Mouse (Mus musculus) CH12.LX (cell line): Measurements from ENCODE around the gene Crp. TPM values are rescaled to one million over a fixed set of nuclear protein-coding genes. Genes with fewer than 3 reads are reported as not detected.

Source experiments
- DNase-seq: peaks from one replicate; pipeline ENCODE4 v3.0.0-alpha.2; 2013; ENCODE audit errors: extremely low read depth
- H3K27ac ChIP-seq: 2 replicates; pipeline ENCODE4 v1.5.1; 2012; ENCODE audit warnings: low read depth, mild to moderate bottlenecking, control low read depth, moderate library complexity; ENCODE audit not compliant: insufficient read depth
- H3K27me3 ChIP-seq: replicated peaks from 2 replicates; pipeline ENCODE3; 2012; ENCODE audit warnings: inconsistent platforms
- H3K36me3 ChIP-seq, 2 experiments: replicated peaks in 1 of 2; 2 replicates each; pipeline versions ENCODE3 to v1.6.1; 2012; ENCODE audit warnings: inconsistent platforms in 1 of 2, low read length in 1 of 2, mild to moderate bottlenecking in 1 of 2, mixed read lengths in 1 of 2, moderate library complexity in 1 of 2; ENCODE audit not compliant: control insufficient read depth in 1 of 2, insufficient read depth in 1 of 2
- H3K4me1 ChIP-seq, 2 experiments: 2 replicates each; pipeline ENCODE4 v1.6.1; 2012; ENCODE audit warnings: inconsistent platforms in 1 of 2, moderate library complexity in 1 of 2; ENCODE audit not compliant: insufficient read depth in 2 of 2, control insufficient read depth in 1 of 2
- H3K4me2 ChIP-seq: 2 replicates; pipeline ENCODE4 v1.6.1; 2012; ENCODE audit warnings: low read depth, mild to moderate bottlenecking, control low read depth; ENCODE audit not compliant: poor library complexity, insufficient read depth, severe bottlenecking
- H3K4me3 ChIP-seq, 3 experiments: fragments of 150-350 bp in 1 of 3; sonication (generic) in 1 of 3; replicated peaks in 1 of 3; 2 replicates each; pipeline versions ENCODE3 to v1.5.1; 2011 to 2012; ENCODE audit warnings: low read depth in 2 of 3, low read length in 2 of 3, mild to moderate bottlenecking in 2 of 3, moderate library complexity in 2 of 3, control low read depth in 1 of 3, improper control_type of control experiment in 1 of 3, inconsistent platforms in 1 of 3, mixed read lengths in 1 of 3; ENCODE audit not compliant: poor library complexity in 1 of 3
- H3K79me2 ChIP-seq: replicated peaks from 2 replicates; pipeline ENCODE4 v1.6.1; 2012; ENCODE audit warnings: mild to moderate bottlenecking, moderate library complexity; ENCODE audit not compliant: control insufficient read depth, poor library complexity, insufficient read depth, severe bottlenecking; ENCODE audit errors: extremely low read depth
- H3K9ac ChIP-seq: 2 replicates; pipeline ENCODE4 v1.6.1; 2012; ENCODE audit warnings: low read depth, mild to moderate bottlenecking, control low read depth, moderate library complexity; ENCODE audit not compliant: insufficient read depth
- H3K9me3 ChIP-seq: replicated peaks from 2 replicates; pipeline ENCODE3; 2012; ENCODE audit warnings: low read length, inconsistent platforms, mixed read lengths
- BHLHE40 ChIP-seq: IDR thresholded peaks from 2 replicates; pipeline ENCODE4 v1.6.1; 2011; ENCODE audit warnings: mild to moderate bottlenecking, low read depth, low read length, improper control_type of control experiment
- CTCF ChIP-seq, 2 experiments: IDR thresholded peaks in 1 of 2; conservative IDR thresholded peaks in 1 of 2; 2 replicates each; pipeline ENCODE4 v1.5.1; 2011 to 2012; ENCODE audit warnings: low read depth in 2 of 2, low read length in 2 of 2, improper control_type of control experiment in 1 of 2, inconsistent platforms in 1 of 2, mild to moderate bottlenecking in 1 of 2, moderate library complexity in 1 of 2
- EP300 ChIP-seq: IDR thresholded peaks from 2 replicates; pipeline ENCODE4 v1.6.1; 2011; ENCODE audit warnings: low read length, improper control_type of control experiment
- IRF4 ChIP-seq: IDR thresholded peaks from 2 replicates; pipeline ENCODE4 v1.6.1; 2014; ENCODE audit warnings: low read depth, mild to moderate bottlenecking, inconsistent platforms, low read length, improper control_type of control experiment
- JUN ChIP-seq: IDR thresholded peaks from 2 replicates; pipeline ENCODE4 v1.6.1; 2011; ENCODE audit warnings: low read depth, mild to moderate bottlenecking, low read length, improper control_type of control experiment, moderate library complexity; ENCODE audit not compliant: insufficient read depth
- JUND ChIP-seq: conservative IDR thresholded peaks from 2 replicates; pipeline ENCODE4 v1.6.1; 2011; ENCODE audit warnings: low read depth, low read length, improper control_type of control experiment
- KAT2A ChIP-seq: IDR thresholded peaks from 2 replicates; pipeline ENCODE4 v1.6.1; 2012; ENCODE audit warnings: low read length, improper control_type of control experiment, inconsistent platforms; ENCODE audit not compliant: insufficient replicate concordance
- MAZ ChIP-seq: IDR thresholded peaks from 2 replicates; pipeline ENCODE4 v1.6.1; 2012; ENCODE audit warnings: low read depth, mild to moderate bottlenecking, inconsistent platforms, low read length, improper control_type of control experiment, moderate library complexity
- MYC ChIP-seq: IDR thresholded peaks from 2 replicates; pipeline ENCODE4 v1.6.1; 2011; ENCODE audit warnings: low read depth, mild to moderate bottlenecking, improper control_type of control experiment, low read length
- NELFE ChIP-seq: IDR thresholded peaks from 2 replicates; pipeline ENCODE4 v1.6.1; 2011; ENCODE audit warnings: low read depth, low read length, improper control_type of control experiment
- PAX5 ChIP-seq: IDR thresholded peaks from 2 replicates; pipeline ENCODE4 v1.6.1; 2012; ENCODE audit warnings: low read length, inconsistent platforms, mixed read lengths
- POLR2AphosphoS2 ChIP-seq: IDR thresholded peaks from 2 replicates; pipeline ENCODE4 v1.6.1; 2011; ENCODE audit warnings: low read depth, low read length, improper control_type of control experiment
- RAD21 ChIP-seq: IDR thresholded peaks from 2 replicates; pipeline ENCODE4 v1.6.1; 2011; ENCODE audit warnings: low read depth, mild to moderate bottlenecking, low read length, improper control_type of control experiment, moderate library complexity
- RCOR1 ChIP-seq: conservative IDR thresholded peaks from 2 replicates; pipeline ENCODE4 v1.6.1; 2012; ENCODE audit warnings: low read depth, mild to moderate bottlenecking, inconsistent platforms, low read length, improper control_type of control experiment
- TBP ChIP-seq: conservative IDR thresholded peaks from 2 replicates; pipeline ENCODE4 v1.6.1; 2011; ENCODE audit warnings: low read depth, low read length, improper control_type of control experiment
- USF2 ChIP-seq: conservative IDR thresholded peaks from 2 replicates; pipeline ENCODE4 v1.6.1; 2011; ENCODE audit warnings: low read depth, low read length, improper control_type of control experiment
- ZMIZ1 ChIP-seq: IDR thresholded peaks from 2 replicates; pipeline ENCODE4 v1.6.1; 2012; ENCODE audit warnings: low read depth, mild to moderate bottlenecking, inconsistent platforms, low read length, improper control_type of control experiment
- dilution Hi-C: fragments of 300-500 bp; cut with MboI; formaldehyde crosslinking; loops from 2 replicates; pipeline ENCODE4 v1.14.3; 2020; ENCODE audit warnings: low sequenced_read_pairs; ENCODE audit not compliant: extremely low pct_unique_long_range_greater_than_20kb, extremely low pct_ligation_motif_present
- in situ Hi-C: fragments of 300-500 bp; cut with MboI; formaldehyde crosslinking; loops from 3 replicates; pipeline ENCODE4 v1.14.3; 2019; ENCODE audit warnings: low sequenced_read_pairs, low pct_ligation_motif_present, low pct_unique_long_range_greater_than_20kb, mixed read lengths
- polyA plus RNA-seq: library from polyadenylated mRNA; unstranded; fragments of >175 nt; gene quantifications from 2 replicates; pipeline ENCODE4 v1.2.1, GENCODE M21; 2012; ENCODE audit warnings: low read depth; ENCODE audit not compliant: insufficient read length
- total RNA-seq, 2 experiments: library from RNA; depleted of rRNA; stranded (reverse); fragments of 300-350 nt in 1 of 2; fragments of >200 nt in 1 of 2; gene quantifications; 2 replicates each; pipeline ENCODE4 v1.2.3; 2012 to 2014

Crp gene
- total and polyA plus RNA-seq, 3 experiments = not detected

GRCm38 (mm10) chr1:172706243-172706642 lies 8.4 kb downstream of the Crp start:
- TF ChIP-seq MYC = no peak
- no peak for TF ChIP-seq ZMIZ1
- no peak for TF ChIP-seq KAT2A
- no peak for TF ChIP-seq JUND
- TF ChIP-seq USF2 = no peak
- no peak for TF ChIP-seq RCOR1
- TF ChIP-seq RAD21 = no peak
- TF ChIP-seq PAX5 = no peak
- no peak for TF ChIP-seq CTCF (conservative IDR thresholded peaks at IDR 0.05 in 1 of 2, IDR thresholded peaks at IDR 0.05 in 1 of 2; ENCODE audit: low read depth in 2 of 2, low read length in 2 of 2)
- TF ChIP-seq TBP = no peak
- TF ChIP-seq MAZ = no peak
- no peak for TF ChIP-seq POLR2AphosphoS2
- no peak for TF ChIP-seq BHLHE40
- no peak for TF ChIP-seq JUN
- Histone ChIP-seq H3K4me3 (no peak overlapping the region), H3K9ac (no peak overlapping the region), H3K4me2 (no peak overlapping the region), H3K4me1 (peaks cover 0 to 11% of the 10 kb centered on the region in 2 experiments; a peak in 2 of 4 replicates), H3K27ac (no peak overlapping the region), H3K27me3 (no peaks in the 10 kb centered on the region), H3K9me3 (no peaks in the 10 kb centered on the region), H3K79me2 (no peaks in the 10 kb centered on the region), H3K36me3 (no peaks in the 10 kb centered on the region)
- dilution Hi-C loops = no loop called here
- in situ Hi-C loops = no loop called here
- DNase-seq = no peak

GRCm38 (mm10) chr1:172709788-172710350 lies 12.0 kb downstream of the Crp start:
- Histone ChIP-seq H3K4me1 (peaks cover 0 to 11% of the 10 kb centered on the region in 2 experiments; a peak in 2 of 4 replicates), H3K36me3 (no peaks in the 10 kb centered on the region), H3K79me2 (no peaks in the 10 kb centered on the region), H3K4me2 (peak overlapping the region; percentile 36), H3K27me3 (no peaks in the 10 kb centered on the region), H3K4me3 (no peak overlapping the region), H3K27ac (no peak overlapping the region), H3K9me3 (no peaks in the 10 kb centered on the region), H3K9ac (no peak overlapping the region)
- TF ChIP-seq IRF4 = peak; percentile 68
- no peak for TF ChIP-seq NELFE
- TF ChIP-seq EP300 = 0 out of 2 replicates have a peak, but pooled peaks have one; percentile 23
- no peak for TF ChIP-seq KAT2A
- DNase-seq = peak; percentile 3
- dilution Hi-C loops = no loop called here
- in situ Hi-C loops = no loop called here
